Mouse (Mus musculus) activated CD4-positive, CD25-positive, alpha-beta regulatory T cell, adult 9 weeks (primary cell): ENCODE measurements around the gene Gc. TPM values are rescaled to one million over a fixed set of nuclear protein-coding genes. Genes with fewer than 3 reads are reported as not detected.

Source experiments
- polyA plus RNA-seq: library from polyadenylated mRNA; unstranded; fragments of 100-300 nt; shearing (Covaris generic); gene quantifications from one replicate; pipeline ENCODE4 v1.2.1, GENCODE M21; 2017

The Gc gene
- not detected for polyA plus RNA-seq

DNA sequence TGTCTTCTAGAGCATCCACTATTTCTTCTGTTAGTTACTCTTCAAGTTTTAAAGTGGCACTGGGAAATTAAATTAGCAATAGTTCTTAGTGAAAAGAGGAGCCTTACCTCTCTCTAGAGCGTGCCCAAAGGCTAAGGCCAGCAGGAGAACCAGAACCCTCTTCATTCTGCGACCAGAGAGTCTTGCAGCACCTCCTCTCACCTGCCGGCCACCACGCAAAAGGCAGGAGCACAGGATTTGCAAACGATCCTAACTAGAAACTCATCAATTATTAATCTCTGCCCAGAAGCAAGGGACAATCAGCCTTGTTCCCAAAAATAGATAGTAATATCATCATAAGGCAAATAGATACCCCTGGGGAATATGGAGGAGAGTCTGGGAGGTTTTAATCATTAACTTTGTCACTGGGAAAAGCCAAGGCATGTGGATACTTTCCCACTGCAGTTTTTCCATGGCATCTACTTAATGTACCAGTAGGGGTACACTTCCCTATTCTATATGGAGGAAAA is at the start of gene Gc:
Gc (minus strand) TSS at position 345 of the 509 bp plus-strand sequence.

Other genes with a start within 250 kb of the Gc start
- not detected for gene Npffr2, start 69.5 kb upstream of the Gc start, polyA plus RNA-seq